Mouse (Mus musculus): ENCODE results near the gene Aldh3a2.

Gene Aldh3a2

GRCm38 (mm10) chr11:61273928-61274327, 6.7 kb upstream of the Aldh3a2 start:
- no peak for DNase-seq (ENCODE audit: low spot score in 2 of 2)

- no peak for DNase-seq (ENCODE audit: low spot score in 2 of 2)
Observed at GRCm38 (mm10) chr11:61271612-61272011, 4.3 kb upstream of the Aldh3a2 start.

- no peak for DNase-seq (ENCODE audit: low spot score in 2 of 2)
Observed at GRCm38 (mm10) chr11:61270406-61270805, 3.1 kb upstream of the Aldh3a2 start.

- no peak for DNase-seq (ENCODE audit: low spot score in 2 of 2)
Observed at GRCm38 (mm10) chr11:61268626-61269349, 1.5 kb upstream of the Aldh3a2 start.

- DNase-seq (ENCODE audit: low spot score in 2 of 2) = no peak
Observed at GRCm38 (mm10) chr11:61263841-61264240, 3.4 kb downstream of the Aldh3a2 start.

GRCm38 (mm10) chr11:61262516-61262915, 4.7 kb downstream of the Aldh3a2 start:
- no peak for DNase-seq (ENCODE audit: low spot score in 2 of 2)

- no peak for DNase-seq (ENCODE audit: low spot score in 2 of 2)
Observed at GRCm38 (mm10) chr11:61259106-61259505, 8.2 kb downstream of the Aldh3a2 start.

GRCm38 (mm10) chr11:61252807-61253206, 14.5 kb downstream of the Aldh3a2 start:
- DNase-seq (ENCODE audit: low spot score in 2 of 2) = no peak

- DNase-seq (ENCODE audit: low spot score in 2 of 2) = no peak
Observed at GRCm38 (mm10) chr11:61251741-61252140, 15.5 kb downstream of the Aldh3a2 start.

- no peak for DNase-seq (ENCODE audit: low spot score in 2 of 2)
Observed at GRCm38 (mm10) chr11:61244406-61244805, 22.9 kb downstream of the Aldh3a2 start.

GRCm38 (mm10) chr11:61236015-61236414, 31.2 kb downstream of the Aldh3a2 start:
- DNase-seq (ENCODE audit: low spot score in 2 of 2) = no peak

- DNase-seq (ENCODE audit: low spot score in 2 of 2) = no peak
Observed at GRCm38 (mm10) chr11:61234174-61234573, 33.1 kb downstream of the Aldh3a2 start.

GRCm38 (mm10) chr11:61231329-61231728, 35.9 kb downstream of the Aldh3a2 start:
- peak; percentile 58 to 69 for DNase-seq (ENCODE audit: low spot score in 2 of 2)

GRCm38 (mm10) chr11:61228406-61228805, 38.9 kb downstream of the Aldh3a2 start:
- no peak for DNase-seq (ENCODE audit: low spot score in 2 of 2)

GRCm38 (mm10) chr11:61227816-61228215, 39.4 kb downstream of the Aldh3a2 start:
- no peak for DNase-seq (ENCODE audit: low spot score in 2 of 2)

- DNase-seq (ENCODE audit: low spot score in 2 of 2) = peak; percentile 33 to 46
Observed at GRCm38 (mm10) chr11:61225941-61226412, 41.3 kb downstream of the Aldh3a2 start.

- no peak for DNase-seq (ENCODE audit: low spot score in 2 of 2)
Observed at GRCm38 (mm10) chr11:61225511-61225910, 41.8 kb downstream of the Aldh3a2 start.

GRCm38 (mm10) chr11:61224907-61225306, 42.4 kb downstream of the Aldh3a2 start:
- no peak for DNase-seq (ENCODE audit: low spot score in 2 of 2)

GRCm38 (mm10) chr11:61224234-61224744, 43.0 kb downstream of the Aldh3a2 start:
- no peak for DNase-seq (ENCODE audit: low spot score in 2 of 2)

- no peak for DNase-seq (ENCODE audit: low spot score in 2 of 2)
Observed at GRCm38 (mm10) chr11:61222971-61223745, 44.1 kb downstream of the Aldh3a2 start.

- DNase-seq (ENCODE audit: low spot score in 2 of 2) = no peak
Observed at GRCm38 (mm10) chr11:61222007-61222406, 45.3 kb downstream of the Aldh3a2 start.

- DNase-seq (ENCODE audit: low spot score in 2 of 2) = peak in 1 of 2 experiments; percentile 22
Observed at GRCm38 (mm10) chr11:61220156-61220881, 46.9 kb downstream of the Aldh3a2 start.

Data from urinary bladder, postnatal 36 days (tissue).